Mouse (Mus musculus) gastrocnemius, postnatal 25 days (tissue): ENCODE measurements around the gene Klk1b5. TPM values are rescaled to one million over a fixed set of nuclear protein-coding genes. Genes with fewer than 3 reads are reported as not detected.
"Not testable (repeated sequence)": the region's sequence is repeated elsewhere in the genome, so short reads cannot be mapped to it uniquely, and the experiment has no call there.

Experiments
- DNase-seq: peaks from one replicate; pipeline ENCODE4 v3.0.0; 2022
- long read RNA-seq, 2 experiments: library from polyadenylated mRNA; stranded (forward); transcript quantifications; one replicate each; pipeline ENCODE4 v2.0.0; 2021
- total RNA-seq, 2 experiments: library from RNA; stranded (reverse); gene quantifications; 1 replicate in 1 of 2; 2 replicates in 1 of 2; pipeline ENCODE4 v1.2.3; 2021

Klk1b5 gene
- not detected for total RNA-seq
- long read RNA-seq, experiment 1, result 0 reads
- long read RNA-seq, experiment 2, result 0 reads

DNA sequence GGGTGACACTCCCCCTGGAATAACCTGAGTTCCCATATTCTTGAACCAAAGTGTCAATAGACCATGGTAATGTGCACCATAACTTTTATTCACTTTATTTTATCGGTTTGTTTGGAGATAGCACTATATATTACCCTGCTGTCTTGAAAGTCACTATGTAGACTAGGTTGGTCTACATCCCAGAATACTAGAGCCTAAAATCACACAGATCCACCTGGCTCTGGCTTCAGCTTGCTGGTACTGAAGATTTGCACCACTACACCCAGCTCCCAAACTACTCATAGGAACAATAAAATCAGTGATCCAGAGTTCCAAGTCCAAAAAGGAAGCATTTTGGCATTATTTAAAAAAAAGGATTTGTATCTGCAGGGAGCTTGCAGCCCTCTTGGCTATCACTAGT is at the start of gene Klk1b5:
Klk1b5 (plus strand) TSS at position 301 of the 400 bp plus-strand sequence.
- no peak for DNase-seq

DNA sequence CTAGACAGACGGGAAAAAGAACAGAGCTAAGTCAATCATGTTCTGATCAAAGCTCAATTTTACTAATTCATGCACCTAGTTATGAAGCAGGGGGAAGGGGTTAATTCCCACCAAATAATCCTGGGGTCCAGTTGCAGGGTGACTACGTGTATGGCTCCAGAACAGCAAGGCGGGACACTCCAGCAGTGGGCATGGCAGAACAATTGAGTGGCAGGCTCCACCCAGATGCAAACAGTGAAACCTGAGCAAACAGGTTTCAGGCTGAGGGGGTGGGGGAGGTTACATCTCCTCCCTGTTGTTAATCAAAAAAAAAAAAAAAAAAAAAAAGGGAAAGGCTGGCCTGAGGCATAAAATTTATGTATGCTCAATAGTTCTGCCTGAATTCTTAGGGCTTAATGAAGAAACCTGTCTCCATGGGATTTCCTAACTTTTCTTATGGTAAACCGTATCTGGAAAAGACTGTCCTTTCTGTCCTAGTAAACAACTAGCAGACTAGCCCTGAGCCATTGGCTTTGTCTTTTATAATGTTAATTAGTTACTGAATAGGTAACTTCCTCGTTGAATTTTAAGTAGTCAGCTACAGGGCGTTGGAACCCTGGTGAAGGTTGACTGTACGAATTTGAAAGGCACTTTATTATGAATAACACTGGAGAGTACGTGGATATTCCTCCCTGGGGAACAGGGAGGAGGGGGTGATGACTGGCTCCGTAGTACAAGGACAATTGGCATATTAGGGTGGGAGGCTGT is 36.3 kb upstream of the Klk1b5 start:
- no peak for DNase-seq

DNA sequence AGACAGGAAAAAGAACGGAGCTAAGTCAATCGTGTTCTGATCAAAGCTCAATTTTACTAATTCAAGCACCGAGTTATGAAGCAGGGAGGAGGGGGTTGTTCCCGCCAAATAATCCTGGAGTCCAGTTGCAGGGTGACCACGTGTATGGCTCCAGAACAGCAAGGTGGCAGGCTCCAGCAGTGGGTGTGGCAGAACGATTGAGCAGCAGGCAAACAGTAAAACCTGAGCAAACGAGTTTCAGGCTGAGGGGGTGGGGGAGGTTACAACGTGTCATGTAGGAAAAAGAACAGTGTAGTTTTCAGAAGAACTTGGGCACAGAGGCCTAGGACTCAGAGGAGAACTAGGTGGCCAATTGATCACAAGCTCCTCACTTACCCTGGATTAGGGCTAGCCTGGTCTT is 29.2 kb upstream of the Klk1b5 start:
- not testable (repeated sequence) for DNase-seq

GRCm38 (mm10) chr7:44187936-44188335 is 27.8 kb upstream of the Klk1b5 start, which contains the start of gene Klk1b24:
Gene Klk1b24 (plus strand): TSS chr7:44188236.
- DNase-seq, result not testable (repeated sequence)

GRCm38 (mm10) chr7:44193466-44193865 is 22.3 kb upstream of the Klk1b5 start:
- DNase-seq, result not testable (repeated sequence)

GRCm38 (mm10) chr7:44197891-44198290 is 17.9 kb upstream of the Klk1b5 start, which contains the start of gene Klk1b3:
Gene Klk1b3 (plus strand): TSS chr7:44198191.
- DNase-seq, result no peak

DNA sequence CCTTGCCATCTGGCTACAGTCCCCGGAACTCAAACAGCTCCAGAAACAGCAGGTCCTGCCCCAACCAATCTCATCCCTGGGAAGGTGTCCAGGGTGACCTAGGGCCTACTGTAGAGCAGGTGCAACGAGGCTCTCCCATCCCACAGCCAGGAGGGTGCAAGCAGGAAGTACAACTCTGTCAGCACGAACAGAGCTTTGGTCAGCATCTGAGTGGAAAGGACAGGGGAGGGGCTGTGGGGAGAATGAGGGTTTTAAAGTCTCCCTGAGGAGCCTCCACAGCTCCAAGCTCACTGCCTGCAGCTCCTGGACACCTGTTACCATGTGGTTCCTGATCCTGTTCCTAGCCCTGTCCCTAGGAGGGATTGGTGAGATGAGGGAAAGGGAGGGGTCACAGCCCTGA is 8.6 kb upstream of the Klk1b5 start, which contains the start of gene Klk1b4:
Klk1b4 (plus strand) TSS at position 301 of the 400 bp plus-strand sequence.
- not testable (repeated sequence) for DNase-seq

DNA sequence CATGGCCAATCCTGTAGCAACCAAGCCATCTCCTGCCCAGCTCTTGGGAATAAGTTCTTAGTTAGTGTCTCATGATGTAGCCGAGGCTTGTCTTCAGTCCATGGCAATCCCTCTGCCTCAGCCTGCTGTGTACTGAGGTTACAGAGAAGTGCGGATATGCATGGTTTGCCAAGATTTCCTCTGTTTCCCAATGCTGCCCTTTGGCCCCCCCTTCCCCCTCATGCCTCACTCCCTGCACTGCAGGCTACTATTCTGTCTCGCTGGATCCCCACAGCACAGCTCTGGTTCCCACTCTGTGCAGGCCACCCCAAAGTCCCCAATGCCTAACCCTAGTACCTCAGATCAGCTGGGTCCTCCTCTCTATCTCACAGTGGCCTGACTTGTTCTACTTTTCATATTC is 7.4 kb upstream of the Klk1b5 start:
- no peak for DNase-seq

DNA sequence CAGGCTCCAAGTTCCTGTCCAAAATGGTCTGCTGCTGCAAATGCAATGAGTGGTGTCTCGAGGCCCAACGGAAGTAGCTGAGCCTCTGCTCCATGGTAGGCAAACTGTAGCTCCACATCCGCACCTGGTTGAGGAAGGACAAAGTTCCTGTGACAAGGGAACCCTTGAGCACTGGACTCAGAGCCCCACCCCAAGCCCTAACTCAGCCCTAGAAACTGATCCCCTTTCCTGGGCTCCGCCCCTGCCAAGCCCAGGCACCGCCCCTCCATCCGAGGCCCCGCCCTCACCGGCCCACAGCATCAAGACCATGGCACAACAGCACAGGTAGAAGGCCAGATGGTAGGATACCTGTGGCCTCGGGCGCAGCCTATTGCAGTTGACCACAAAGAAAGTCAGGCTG is 5.9 kb downstream of the Klk1b5 start:
- DNase-seq, result not testable (repeated sequence)

- not testable (repeated sequence) for DNase-seq
Observed at GRCm38 (mm10) chr7:44222335-44222734, 6.6 kb downstream of the Klk1b5 start.

DNA sequence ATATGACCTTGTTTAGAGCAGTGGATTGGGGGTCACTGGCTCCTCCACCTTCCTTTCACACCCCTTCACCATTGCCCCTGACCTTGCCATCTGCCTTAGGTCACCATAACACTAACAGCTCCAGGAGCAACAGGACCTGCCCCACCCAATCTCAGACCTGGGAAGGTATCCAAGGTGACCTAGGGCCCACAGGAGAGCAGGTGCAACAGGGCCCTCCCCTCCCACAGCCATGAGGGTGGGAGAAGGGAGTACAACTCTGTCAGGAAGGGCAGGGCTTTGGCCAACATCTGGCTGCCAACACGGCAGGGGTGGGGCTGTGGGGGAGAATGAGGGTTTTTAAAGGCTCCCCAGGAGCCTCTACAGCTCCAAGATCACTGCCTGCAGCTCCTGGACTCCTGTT is 9.3 kb downstream of the Klk1b5 start, which contains the start of gene Klk1:
Klk1 (plus strand) TSS at position 285 of the 400 bp plus-strand sequence.
- DNase-seq, result no peak

DNA sequence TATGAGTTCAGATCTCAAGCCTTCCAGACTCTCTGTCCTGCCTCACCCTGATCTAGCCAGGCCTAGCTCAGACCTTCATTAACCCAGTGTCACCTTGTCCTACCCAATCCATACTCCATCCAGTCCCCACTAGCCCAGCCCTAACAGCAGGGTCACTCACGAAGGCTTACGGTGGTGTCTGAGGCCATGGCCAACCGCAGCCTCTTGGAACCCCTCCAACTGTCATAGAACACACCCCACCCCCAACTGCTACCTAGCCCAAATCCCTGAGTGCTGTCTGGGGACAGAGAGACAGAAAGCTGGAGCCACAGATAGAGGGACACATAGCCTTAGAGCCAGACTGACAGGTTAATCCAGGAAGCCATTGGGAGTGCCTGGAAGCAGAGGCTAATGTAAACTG is 20.2 kb downstream of the Klk1b5 start, which contains the start of gene Gm36864:
Gm36864 (plus strand) TSS at position 269 of the 400 bp plus-strand sequence.
- DNase-seq, result no peak

- no peak for DNase-seq
Observed at GRCm38 (mm10) chr7:44239913-44240312, 24.2 kb downstream of the Klk1b5 start.

DNA sequence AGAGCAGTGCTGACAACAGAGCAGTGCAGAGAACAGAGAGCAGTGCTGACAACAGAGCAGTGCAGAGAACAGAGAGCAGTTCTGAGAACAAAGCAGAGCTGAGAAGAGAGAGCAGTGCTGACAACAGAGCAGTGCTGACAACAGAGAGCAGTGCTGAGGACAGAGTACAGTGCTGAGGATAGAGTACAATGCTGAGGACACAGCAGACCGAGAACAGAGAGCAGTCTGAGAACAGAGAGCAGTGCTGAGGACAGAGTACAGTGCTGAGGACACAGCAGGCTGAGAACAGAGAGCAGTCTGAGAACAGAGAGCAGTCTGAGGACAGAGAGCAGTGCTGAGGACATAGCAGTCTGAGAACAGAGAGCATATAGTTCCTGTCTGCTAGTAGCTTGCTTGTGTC is 25.0 kb downstream of the Klk1b5 start:
- DNase-seq, result no peak

- DNase-seq, result no peak
Observed at GRCm38 (mm10) chr7:44241163-44241562, 25.4 kb downstream of the Klk1b5 start.

GRCm38 (mm10) chr7:44244080-44244479 is 28.3 kb downstream of the Klk1b5 start:
- no peak for DNase-seq

DNA sequence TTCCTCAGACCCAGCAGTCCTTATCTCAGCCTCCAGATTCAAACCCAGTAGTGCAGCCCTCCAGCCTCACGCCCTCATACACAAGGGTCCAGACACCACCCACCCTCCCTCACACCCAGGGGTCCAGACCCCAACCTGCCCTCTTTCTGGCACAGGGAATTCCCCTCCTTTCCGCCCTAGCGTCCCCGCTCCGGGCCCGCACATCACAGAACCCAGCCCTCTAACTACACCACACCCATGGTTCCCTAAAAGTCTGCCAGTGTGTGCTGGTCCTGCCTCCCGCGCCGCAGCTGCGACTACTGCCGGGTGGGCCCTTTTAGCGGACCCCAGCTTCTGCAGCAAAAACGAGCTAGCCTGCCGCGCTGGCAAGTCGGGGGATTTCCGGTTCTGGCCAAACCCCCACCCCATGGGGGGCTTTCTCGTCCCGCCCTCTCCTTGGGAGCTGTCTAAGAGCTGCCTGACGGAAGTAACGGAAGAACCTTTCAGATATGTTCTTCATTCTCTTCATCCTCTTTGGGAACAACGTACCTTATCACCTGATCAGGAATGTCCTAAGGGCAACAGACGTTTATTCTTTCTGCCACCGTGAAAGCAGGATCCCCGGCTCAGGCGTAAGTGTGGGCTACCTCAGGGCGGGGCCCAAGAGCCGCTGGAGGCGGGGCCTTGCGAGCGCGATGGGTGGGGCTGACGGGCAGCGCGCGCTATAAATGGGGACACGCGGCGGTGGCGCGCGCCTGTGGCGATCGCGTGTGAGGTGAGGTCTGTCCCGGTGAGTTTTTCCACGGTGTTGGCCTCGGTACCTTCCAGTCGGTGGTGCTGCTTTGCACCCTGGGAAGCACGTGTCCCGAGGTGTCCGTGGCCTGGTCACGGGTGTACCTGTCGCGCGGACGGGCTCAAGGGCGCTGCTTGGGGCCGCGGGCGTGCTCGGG is 30.6 kb downstream of the Klk1b5 start, which contains the start of the genes 1700028J19Rik and 2410002F23Rik:
1700028J19Rik (minus strand) TSS at position 641 of the 929 bp plus-strand sequence.
2410002F23Rik (plus strand) TSS at position 668 of the 929 bp plus-strand sequence.
- DNase-seq, result peak; percentile 86

DNA sequence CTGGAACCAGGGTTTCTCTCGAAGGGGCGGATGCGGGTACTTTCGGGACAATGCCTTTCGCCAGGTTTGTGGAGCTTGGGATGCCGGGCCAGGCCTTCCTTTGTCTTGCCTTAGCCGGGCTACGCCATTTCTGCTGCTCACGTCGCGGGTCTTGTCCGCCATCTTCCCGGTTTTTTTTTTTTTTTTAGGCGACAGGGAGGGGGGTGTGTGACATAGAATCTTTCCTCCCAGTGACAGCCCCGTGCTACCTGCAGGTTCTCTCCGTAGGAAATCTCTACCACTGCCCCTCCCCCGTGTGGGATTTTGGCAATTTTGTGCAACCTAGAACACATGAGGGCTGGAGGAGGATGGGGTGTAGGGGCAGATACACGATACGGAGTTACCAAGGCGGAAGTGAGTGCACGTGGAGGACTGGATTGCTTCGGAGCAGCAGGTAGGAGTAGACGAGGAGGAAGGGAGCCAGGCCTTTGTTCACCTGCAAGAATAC is 31.3 kb downstream of the Klk1b5 start:
- DNase-seq, result no peak

DNA sequence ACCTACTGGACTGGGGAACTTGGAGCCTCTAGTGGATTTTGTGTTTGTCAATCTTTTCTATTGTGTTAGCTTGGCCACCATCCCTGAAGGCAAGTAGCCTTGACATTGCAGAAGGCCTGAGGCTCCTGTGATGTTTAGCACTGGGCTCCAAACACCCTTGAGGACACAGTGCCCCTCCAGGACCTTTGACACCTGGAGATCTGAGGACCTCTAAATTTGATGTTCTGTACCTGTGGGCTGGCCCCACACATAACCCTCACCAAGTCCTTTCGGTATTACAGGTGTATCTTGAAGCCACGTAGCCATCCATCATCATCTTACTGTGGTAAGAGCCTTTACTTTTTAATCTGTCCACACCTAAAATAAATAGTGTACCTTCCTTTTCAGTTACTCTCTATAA is 32.2 kb downstream of the Klk1b5 start:
- DNase-seq, result no peak

DNA sequence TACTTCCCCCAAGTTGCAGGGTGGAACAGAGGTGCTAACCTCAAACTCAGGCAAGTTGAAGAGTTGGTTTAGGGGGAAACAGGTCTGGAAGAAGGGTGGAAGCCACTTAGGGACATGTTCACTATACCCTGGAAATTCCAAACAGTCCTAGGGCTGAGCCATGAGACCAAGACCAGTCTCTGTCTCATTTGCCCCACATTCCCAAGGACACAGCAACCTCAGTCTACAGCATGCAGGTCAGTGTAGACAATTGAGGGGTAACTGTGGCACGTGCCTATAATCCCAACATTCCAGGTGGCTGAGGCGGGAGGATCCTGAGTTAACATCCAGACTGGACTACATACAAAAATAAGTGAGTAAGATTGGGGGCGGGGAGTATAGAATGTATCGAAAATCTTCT is 33.5 kb downstream of the Klk1b5 start:
- no peak for DNase-seq

- not testable (repeated sequence) for DNase-seq
Observed at GRCm38 (mm10) chr7:44250732-44251275, 35.1 kb downstream of the Klk1b5 start.
